Mouse (Mus musculus) MEL (cell line): ENCODE data around the gene Vmn2r106. TPM values are rescaled to one million over a fixed set of nuclear protein-coding genes. Genes with fewer than 3 reads are reported as not detected.
A peak's percentile ranks its signal among the peaks of the same experiment; 100 is the strongest.

Experiments used
- DNase-seq: peaks from one replicate; pipeline ENCODE4 v3.0.0; 2011; ENCODE audit warnings: low read depth, low spot score
- H3K27ac ChIP-seq: 2 replicates; pipeline ENCODE4 v1.5.1; 2012; ENCODE audit warnings: low read depth, mild to moderate bottlenecking, control low read depth, low read length, moderate library complexity; ENCODE audit not compliant: control insufficient read depth
- H3K27me3 ChIP-seq, 2 experiments: fragments of 150-350 bp in 1 of 2; sonication (generic) in 1 of 2; 2 replicates each; pipeline ENCODE4 v1.6.1; 2012; ENCODE audit warnings: low read length in 2 of 2, mild to moderate bottlenecking in 2 of 2, improper control_type of control experiment in 1 of 2, moderate library complexity in 1 of 2; ENCODE audit not compliant: insufficient read depth in 2 of 2, control insufficient read depth in 1 of 2
- H3K36me3 ChIP-seq, 2 experiments: 2 replicates each; pipeline ENCODE4 v1.6.1; 2012 to 2014; ENCODE audit warnings: low read length in 2 of 2, improper control_type of control experiment in 1 of 2, inconsistent platforms in 1 of 2, mild to moderate bottlenecking in 1 of 2; ENCODE audit not compliant: insufficient read depth in 2 of 2, control insufficient read depth in 1 of 2
- H3K4me1 ChIP-seq, 2 experiments: fragments of 150-350 bp in 1 of 2; sonication (generic) in 1 of 2; 2 replicates each; pipeline ENCODE4 v1.6.1; 2012; ENCODE audit warnings: low read length in 2 of 2, improper control_type of control experiment in 1 of 2, mild to moderate bottlenecking in 1 of 2; ENCODE audit not compliant: insufficient read depth in 2 of 2, control insufficient read depth in 1 of 2
- H3K4me3 ChIP-seq, 2 experiments: fragments of 150-350 bp in 1 of 2; sonication (generic) in 1 of 2; 2 replicates each; pipeline ENCODE4 v1.5.1; 2012; ENCODE audit warnings: low read depth in 2 of 2, low read length in 2 of 2, mild to moderate bottlenecking in 2 of 2, moderate library complexity in 2 of 2, control low read depth in 1 of 2, improper control_type of control experiment in 1 of 2; ENCODE audit not compliant: control insufficient read depth in 1 of 2, insufficient read depth in 1 of 2
- H3K79me2 ChIP-seq: 2 replicates; pipeline ENCODE4 v1.6.1; 2012; ENCODE audit warnings: mild to moderate bottlenecking, low read length, moderate library complexity; ENCODE audit not compliant: control insufficient read depth, poor library complexity, insufficient read depth
- H3K9ac ChIP-seq: 2 replicates; pipeline ENCODE4 v1.6.1; 2012; ENCODE audit warnings: low read depth, mild to moderate bottlenecking, control low read depth, low read length, moderate library complexity; ENCODE audit not compliant: control insufficient read depth, poor library complexity, severe bottlenecking
- H3K9me3 ChIP-seq: fragments of 150-350 bp; sonication (generic); replicated peaks from 2 replicates; pipeline ENCODE4 v1.6.1; 2012; ENCODE audit warnings: mild to moderate bottlenecking, low read length, improper control_type of control experiment, moderate library complexity; ENCODE audit not compliant: insufficient read depth
- E2F4 ChIP-seq: IDR thresholded peaks from 2 replicates; pipeline ENCODE4 v1.6.1; 2011; ENCODE audit warnings: low read depth, low read length, improper control_type of control experiment, borderline replicate concordance
- ELF1 ChIP-seq: IDR thresholded peaks from 2 replicates; pipeline ENCODE4 v1.6.1; 2014; ENCODE audit warnings: low read depth, mild to moderate bottlenecking, inconsistent platforms, low read length, improper control_type of control experiment, moderate library complexity
- EP300 ChIP-seq, 2 experiments: IDR thresholded peaks; 2 replicates each; pipeline ENCODE4 v1.6.1; 2011; ENCODE audit warnings: improper control_type of control experiment in 2 of 2, low read length in 2 of 2, low read depth in 1 of 2, mild to moderate bottlenecking in 1 of 2
- GATA1 ChIP-seq: IDR thresholded peaks from 2 replicates; pipeline ENCODE4 v1.6.1; 2011; ENCODE audit warnings: low read depth, low read length, improper control_type of control experiment
- KAT2A ChIP-seq: conservative IDR thresholded peaks from 2 replicates; pipeline ENCODE4 v1.6.1; 2012; ENCODE audit warnings: low read depth, low read length, improper control_type of control experiment, inconsistent platforms
- MYB ChIP-seq: IDR thresholded peaks from 2 replicates; pipeline ENCODE4 v1.6.1; 2011; ENCODE audit warnings: mild to moderate bottlenecking, low read depth, low read length, improper control_type of control experiment
- POLR2AphosphoS5 ChIP-seq: IDR thresholded peaks from 2 replicates; pipeline ENCODE4 v1.6.1; 2012; ENCODE audit warnings: low read depth, borderline replicate concordance, mild to moderate bottlenecking, inconsistent platforms, low read length, moderate library complexity, mixed read lengths
- RAD21 ChIP-seq: IDR thresholded peaks from 2 replicates; pipeline ENCODE4 v1.6.1; 2011; ENCODE audit warnings: mild to moderate bottlenecking, low read depth, low read length, improper control_type of control experiment
- RCOR1 ChIP-seq: IDR thresholded peaks from 2 replicates; pipeline ENCODE4 v1.6.1; 2012; ENCODE audit warnings: low read depth, mild to moderate bottlenecking, inconsistent platforms, low read length, improper control_type of control experiment
- SMC3 ChIP-seq: IDR thresholded peaks from 2 replicates; pipeline ENCODE4 v1.6.1; 2011; ENCODE audit warnings: low read depth, low read length, improper control_type of control experiment
- USF1 ChIP-seq: IDR thresholded peaks from 2 replicates; pipeline ENCODE4 v1.6.1; 2014; ENCODE audit warnings: low read depth, mild to moderate bottlenecking, inconsistent platforms, low read length, improper control_type of control experiment, moderate library complexity
- ZC3H11A ChIP-seq: IDR thresholded peaks from 2 replicates; pipeline ENCODE4 v1.6.1; 2012; ENCODE audit warnings: low read depth, mild to moderate bottlenecking, inconsistent platforms, low read length, improper control_type of control experiment
- ZKSCAN1 ChIP-seq: IDR thresholded peaks from 2 replicates; pipeline ENCODE4 v1.6.1; 2012; ENCODE audit warnings: low read depth, mild to moderate bottlenecking, inconsistent platforms, low read length, improper control_type of control experiment, moderate library complexity
- ZNF384 ChIP-seq: IDR thresholded peaks from 2 replicates; pipeline ENCODE4 v1.6.1; 2012; ENCODE audit warnings: low read depth, mild to moderate bottlenecking, inconsistent platforms, low read length, improper control_type of control experiment
- polyA plus RNA-seq, 2 experiments: library from polyadenylated mRNA; stranded (reverse) in 1 of 2; unstranded in 1 of 2; fragments of >175 nt in 1 of 2; fragments of >200 nt in 1 of 2; gene quantifications; 2 replicates each; pipeline versions ENCODE4 v1.2.1 to v1.2.4; 2012; ENCODE audit warnings: low replicate concordance in 2 of 2, low read depth in 1 of 2; ENCODE audit not compliant: insufficient read length in 2 of 2, insufficient read depth in 1 of 2, missing spikeins in 1 of 2
- total RNA-seq: library from RNA; depleted of rRNA; stranded (reverse); fragments of 300-350 nt; gene quantifications from 2 replicates; pipeline ENCODE4 v1.2.3, GENCODE M21; 2012; rRNA removed

The Vmn2r106 gene
- total and polyA plus RNA-seq, 3 experiments: not detected

- no peak overlapping the region for H3K4me3 ChIP-seq
- peak; percentile 85 for DNase-seq
Measured at GRCm38 (mm10) chr17:20255522-20255921, 29.8 kb downstream of the Vmn2r106 start.

DNA sequence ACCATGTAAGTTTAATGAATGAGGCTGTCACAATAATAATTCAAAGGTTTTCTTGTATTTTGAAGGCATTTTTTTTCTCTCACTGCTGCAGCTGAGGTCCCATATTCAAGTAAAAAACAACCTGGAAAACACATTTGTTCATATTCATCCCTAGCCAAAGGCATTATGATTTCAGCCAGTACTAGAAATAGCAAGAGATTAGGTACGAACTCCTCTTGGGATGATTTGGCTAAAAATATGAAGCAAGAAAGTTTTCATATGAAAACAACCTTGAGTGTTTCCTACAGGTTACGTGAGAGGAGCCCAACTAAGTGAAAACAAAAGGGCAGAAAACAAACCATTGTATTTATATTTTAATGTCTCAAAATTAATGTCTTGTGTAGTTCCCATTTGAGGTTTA lies 50.4 kb downstream of the Vmn2r106 start, which contains the start of gene Vmn2r105:
Vmn2r105 (minus strand) TSS at position 101 of the 400 bp plus-strand sequence.
- H3K4me3 ChIP-seq: no peak within 1 kb of the TSS
- H3K27me3 ChIP-seq: no peaks in the 10 kb centered on the region
- H3K36me3 ChIP-seq: no peaks in the 10 kb centered on the region
- H3K79me2 ChIP-seq: no peaks in the 10 kb centered on the region
- no peaks in the 10 kb centered on the region for H3K4me1 ChIP-seq
- DNase-seq: no peak
- no peaks in the 10 kb centered on the region for H3K9me3 ChIP-seq
- no peak within 1 kb of the TSS for H3K9ac ChIP-seq
- no peak for TF ChIP-seq POLR2AphosphoS5
- TF ChIP-seq ELF1: no peak
- no peak for TF ChIP-seq SMC3
- TF ChIP-seq USF1: no peak
- TF ChIP-seq ZNF384: no peak
- no peak for TF ChIP-seq RAD21
- no peak for TF ChIP-seq E2F4
- no peak for TF ChIP-seq KAT2A
- TF ChIP-seq MYB: no peak
- TF ChIP-seq, all 39 proteins: peak for 0
- H3K27ac ChIP-seq: no peak within 1 kb of the TSS

More at GRCm38 (mm10) chr17:20255522-20255921, 29.8 kb downstream of the Vmn2r106 start:
- no peaks in the 10 kb centered on the region for H3K79me2 ChIP-seq
- TF ChIP-seq EP300 (IDR thresholded peaks at IDR 0.05; ENCODE audit: low read depth in 1 of 2, low read length in 2 of 2) (peak; percentile 28 to 54; a peak in 3 of 4 replicates), GATA1 (no peak), ZKSCAN1 (no peak), RAD21 (no peak), RCOR1 (peak; percentile 60; the same call in 1 of the 2 replicates), ZC3H11A (no peak)
- TF ChIP-seq, all 39 proteins: peak for 2
- no peaks in the 10 kb centered on the region for H3K9me3 ChIP-seq
- H3K4me1 ChIP-seq: peaks cover 0 to 2% of the 10 kb centered on the region in 2 experiments; a peak in 1 of 4 replicates
- H3K36me3 ChIP-seq: peaks cover 0 to 3% of the 10 kb centered on the region in 2 experiments; a peak in 1 of 4 replicates
- no peak overlapping the region for H3K27ac ChIP-seq
- no peaks in the 10 kb centered on the region for H3K27me3 ChIP-seq
- H3K9ac ChIP-seq: no peak overlapping the region

Other genes with a start within 250 kb of the Vmn2r106 start
- gene Vmn2r104, start 237.2 kb downstream of the Vmn2r106 start, total RNA-seq: not detected in 2 replicates
- not detected for gene Vmn2r104, start 237.2 kb downstream of the Vmn2r106 start, polyA plus RNA-seq
- gene Fpr-rs7, start 171.3 kb downstream of the Vmn2r106 start, total RNA-seq: not detected in 2 replicates
- gene Fpr-rs7, start 171.3 kb downstream of the Vmn2r106 start, polyA plus RNA-seq: not detected
- gene Fpr-rs6, start 102.5 kb downstream of the Vmn2r106 start, total RNA-seq: not detected in 2 replicates
- not detected for gene Fpr-rs6, start 102.5 kb downstream of the Vmn2r106 start, polyA plus RNA-seq
- not detected in 2 replicates for gene Vmn2r105, start 50.5 kb downstream of the Vmn2r106 start, total RNA-seq
- gene Vmn2r105, start 50.5 kb downstream of the Vmn2r106 start, polyA plus RNA-seq: not detected
- gene Vmn2r107, start 59.7 kb upstream of the Vmn2r106 start, total RNA-seq: not detected in 2 replicates
- not detected for gene Vmn2r107, start 59.7 kb upstream of the Vmn2r106 start, polyA plus RNA-seq
- gene Vmn1r224, start 128.6 kb upstream of the Vmn2r106 start, total RNA-seq: not detected in 2 replicates
- gene Vmn1r224, start 128.6 kb upstream of the Vmn2r106 start, polyA plus RNA-seq: not detected
- gene Vmn2r108, start 195.8 kb upstream of the Vmn2r106 start, total RNA-seq: not detected in 2 replicates
- not detected for gene Vmn2r108, start 195.8 kb upstream of the Vmn2r106 start, polyA plus RNA-seq
- gene Vmn1r225, start 212.6 kb upstream of the Vmn2r106 start, total RNA-seq: not detected in 2 replicates
- not detected for gene Vmn1r225, start 212.6 kb upstream of the Vmn2r106 start, polyA plus RNA-seq